Mouse (Mus musculus) heart, adult 11 months (tissue): ENCODE results near the gene Zfp688.
"Not testable (repeated sequence)": the region's sequence is repeated elsewhere in the genome, so short reads cannot be mapped to it uniquely, and the experiment has no call there.

Source experiments
- DNase-seq: peaks from one replicate; pipeline ENCODE4 v3.0.0; 2022

Gene Zfp688

GRCm38 (mm10) chr7:127406002-127406987 is 15.6 kb downstream of the Zfp688 start, which contains the start of gene Zfp764:
Gene Zfp764, minus strand, starts transcription at chr7:127406822.
- DNase-seq: peak; percentile 98

- DNase-seq: peak; percentile 91
These were observed 17.8 kb downstream of the Zfp688 start for GRCm38 (mm10) chr7:127404101-127404500.

- DNase-seq: no peak
These were observed 18.9 kb downstream of the Zfp688 start for GRCm38 (mm10) chr7:127402980-127403379.

- no peak for DNase-seq
These were observed 21.5 kb downstream of the Zfp688 start for GRCm38 (mm10) chr7:127400355-127400754.

- no peak for DNase-seq
These were observed 27.9 kb downstream of the Zfp688 start for GRCm38 (mm10) chr7:127393944-127394333.

GRCm38 (mm10) chr7:127393157-127393943 is 28.5 kb downstream of the Zfp688 start, which contains the start of gene E430018J23Rik:
Gene E430018J23Rik, minus strand, starts transcription at chr7:127393629.
- peak; percentile 100 for DNase-seq

GRCm38 (mm10) chr7:127392251-127392824 is 29.5 kb downstream of the Zfp688 start:
- peak; percentile 90 for DNase-seq

GRCm38 (mm10) chr7:127391538-127391937 is 30.3 kb downstream of the Zfp688 start:
- DNase-seq: peak; percentile 90

- peak; percentile 83 for DNase-seq
These were observed 31.6 kb downstream of the Zfp688 start for GRCm38 (mm10) chr7:127390306-127390705.

GRCm38 (mm10) chr7:127388201-127388600 is 33.7 kb downstream of the Zfp688 start:
- not testable (repeated sequence) for DNase-seq

GRCm38 (mm10) chr7:127386641-127387392 is 35.1 kb downstream of the Zfp688 start, which contains the start of gene 9130019O22Rik:
Gene 9130019O22Rik, minus strand, starts transcription at chr7:127387166.
- peak; percentile 99 for DNase-seq

GRCm38 (mm10) chr7:127385560-127385959 is 36.3 kb downstream of the Zfp688 start:
- DNase-seq: not testable (repeated sequence)

- DNase-seq: no peak
These were observed 43.5 kb downstream of the Zfp688 start for GRCm38 (mm10) chr7:127378310-127378921.

- peak; percentile 100 for DNase-seq
These were observed 46.3 kb downstream of the Zfp688 start, which contains the start of gene Zfp747 for GRCm38 (mm10) chr7:127375271-127376245. Gene Zfp747, minus strand, starts transcription at chr7:127376050.

- DNase-seq: not testable (repeated sequence)
These were observed 50.0 kb downstream of the Zfp688 start for GRCm38 (mm10) chr7:127371870-127372269.

GRCm38 (mm10) chr7:127371213-127371612 is 50.7 kb downstream of the Zfp688 start:
- no peak for DNase-seq
